Mouse (Mus musculus) lung, postnatal 0 days (tissue): ENCODE measurements around the gene Pard3b.

ENCODE experiments used
- CTCF ChIP-seq: IDR thresholded peaks from 2 replicates; pipeline ENCODE4 v1.5.1; 2016; ENCODE audit warnings: antibody characterized with exemption, mild to moderate bottlenecking
- EP300 ChIP-seq: IDR thresholded peaks from 2 replicates; pipeline ENCODE4 v1.6.1; 2016; ENCODE audit warnings: antibody characterized with exemption, mild to moderate bottlenecking, control low read depth

- TF ChIP-seq CTCF (no peak), EP300 (no peak)
Observed at GRCm38 (mm10) chr1:62213285-62213684, 574.7 kb downstream of the Pard3b start.
